Mouse (Mus musculus): ENCODE measurements around the gene Gm21921.
"Not testable (repeated sequence)": the region's sequence is repeated elsewhere in the genome, so short reads cannot be mapped to it uniquely, and the experiment has no call there.

Gene Gm21921

GRCm38 (mm10) chrY:24796143-24796542, at the start of gene Gm21921:
Gene Gm21921 (minus strand): TSS chrY:24796243.
- not testable (repeated sequence) for TF ChIP-seq GATA4 (IDR thresholded peaks at IDR 0.05; ENCODE audit: insufficient replicate concordance, low read length)
